Mouse (Mus musculus) v-Abl transformed pro-B cells (cell line): Measurements from ENCODE around the gene Polr3h.

ENCODE experiments used
- in situ Hi-C, 2 experiments: fragments of 400-800 bp; cut with MboI; formaldehyde crosslinking; loops; one replicate each; pipeline ENCODE4 v1.15.1; 2025; ENCODE audit not compliant: unreplicated experiment in 2 of 2

Gene Polr3h

DNA sequence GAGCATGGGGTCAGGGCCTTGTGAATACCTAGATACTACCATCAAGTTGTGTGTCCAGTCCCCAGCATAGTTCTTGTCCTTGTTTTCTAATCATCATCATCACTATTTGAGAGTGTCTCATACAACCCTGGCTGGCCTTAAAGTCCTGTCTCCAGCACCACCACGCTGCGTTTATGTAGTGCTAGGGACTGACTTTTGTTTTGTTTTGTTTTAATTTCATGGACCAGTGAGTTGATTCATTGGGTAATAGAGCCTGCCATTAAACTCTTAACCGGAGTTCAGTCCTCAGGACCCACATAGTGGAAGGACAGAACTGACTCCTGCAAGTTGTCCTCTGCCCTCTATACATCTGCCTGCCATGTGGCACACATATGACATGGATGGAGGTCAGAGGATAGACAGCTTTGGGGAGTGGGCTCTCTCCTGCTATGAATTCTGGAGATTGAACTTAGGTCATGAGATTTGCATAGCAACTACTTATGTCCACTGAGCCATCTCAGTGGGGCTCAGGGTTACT is 40.6 kb downstream of the Polr3h start:
- in situ Hi-C loops = no loop called here

DNA sequence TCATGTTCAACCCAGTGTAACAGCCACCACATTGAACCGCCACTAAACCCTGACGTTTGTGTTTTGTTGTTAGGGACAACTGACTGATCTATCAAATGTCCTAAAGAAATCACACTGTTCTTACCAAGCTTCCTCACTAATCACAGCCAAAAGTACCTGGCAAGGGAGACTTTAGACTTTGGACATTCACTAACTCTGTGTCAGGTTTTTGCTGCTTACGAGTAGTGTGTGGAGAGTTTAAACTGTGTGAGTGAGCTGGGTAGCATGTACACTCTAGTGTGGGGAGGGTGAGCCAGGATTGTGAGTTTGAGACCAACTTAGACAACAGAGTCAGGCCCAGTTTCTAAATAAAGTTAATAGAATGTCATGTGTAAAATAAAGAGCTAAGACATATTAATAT is 43.7 kb downstream of the Polr3h start:
- in situ Hi-C loops = no loop called here

DNA sequence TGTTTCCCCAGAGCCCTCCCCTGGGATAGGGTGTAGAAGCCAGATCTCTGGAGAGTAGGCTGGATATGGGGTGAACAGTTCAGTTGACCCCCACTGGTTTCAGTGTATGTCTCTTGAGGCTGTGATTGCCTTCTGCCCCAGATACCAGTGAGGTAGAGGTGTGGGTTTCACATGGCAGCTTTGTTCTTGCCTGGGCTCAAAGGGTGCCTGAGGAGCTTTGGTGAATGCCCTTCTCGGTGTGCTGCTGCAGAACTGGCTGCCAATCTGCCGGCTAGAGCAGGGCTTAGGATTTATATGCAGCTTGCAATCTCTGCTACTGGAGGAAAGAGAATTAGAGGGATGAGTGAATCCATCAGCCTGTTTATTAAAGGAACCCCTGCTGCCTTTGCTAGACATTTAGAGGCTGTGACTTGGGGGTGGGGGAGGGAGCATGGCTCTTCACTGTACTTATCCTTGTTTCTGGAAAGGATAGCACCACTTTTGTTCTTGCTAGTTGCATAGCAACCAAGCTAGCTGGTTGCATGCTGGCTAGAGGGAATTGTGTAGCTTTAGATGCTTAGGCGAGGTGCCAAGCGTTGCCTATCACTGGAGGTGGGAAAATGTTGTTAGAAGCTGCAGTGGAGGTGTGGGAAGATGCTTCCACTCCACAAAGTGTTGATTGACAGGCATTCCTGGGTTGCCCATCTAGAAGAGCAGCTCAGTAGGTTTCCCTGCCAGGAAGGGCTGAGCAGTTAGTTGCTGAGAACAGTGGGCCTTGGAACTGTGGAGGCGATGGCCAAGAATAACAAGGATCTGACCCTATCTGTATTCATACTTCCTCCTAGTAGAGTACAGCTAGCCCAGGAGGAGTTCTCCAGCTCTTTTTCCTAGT is 46.3 kb downstream of the Polr3h start:
- in situ Hi-C loops = no loop called here

DNA sequence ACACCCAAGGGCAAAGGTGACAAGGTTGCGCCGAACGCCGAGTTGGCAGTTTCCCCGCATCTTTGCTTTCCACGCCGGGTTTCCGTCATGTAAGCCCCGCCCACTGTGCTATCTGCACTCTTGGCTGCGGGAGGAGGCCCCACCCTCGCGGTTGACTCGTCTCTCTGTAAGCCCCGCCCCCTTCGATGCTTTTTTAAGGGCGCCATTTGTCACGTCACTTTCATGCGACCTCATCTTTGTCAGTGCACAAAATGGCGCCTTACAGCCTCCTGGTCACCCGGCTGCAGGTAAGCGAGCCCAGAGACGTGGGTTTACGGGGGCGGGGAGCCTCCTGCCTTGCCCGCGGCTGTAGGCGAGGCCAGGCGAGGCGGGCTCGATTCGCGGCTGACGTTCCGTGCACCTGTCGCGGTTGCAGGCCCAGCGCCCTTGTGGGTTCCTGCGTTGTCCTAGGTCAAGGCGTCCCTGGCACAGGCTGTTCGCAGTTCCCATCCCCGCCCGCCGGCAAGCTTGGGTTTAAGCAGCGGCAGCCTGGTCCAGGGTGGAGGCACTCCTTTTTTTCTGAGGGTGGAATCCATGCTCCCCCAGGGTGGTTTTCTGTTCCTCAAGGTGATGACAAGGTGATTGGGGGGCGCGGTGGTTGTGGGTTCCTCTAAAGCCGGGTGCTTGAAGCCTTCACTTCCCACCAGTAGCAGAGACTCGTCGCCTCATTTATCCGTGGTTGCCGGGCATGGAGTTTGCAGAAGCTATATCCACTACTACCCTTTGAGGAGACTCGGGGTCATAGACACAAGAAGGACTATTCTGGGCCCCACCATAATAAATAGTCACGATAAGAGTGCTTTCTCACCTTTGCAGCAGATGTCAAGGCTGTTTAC is 53.5 kb downstream of the Polr3h start, which contains the start of gene Aco2:
Gene Aco2, plus strand, starts transcription at position 48 of the 875 bp plus-strand sequence.
- in situ Hi-C loops = no loop called here

DNA sequence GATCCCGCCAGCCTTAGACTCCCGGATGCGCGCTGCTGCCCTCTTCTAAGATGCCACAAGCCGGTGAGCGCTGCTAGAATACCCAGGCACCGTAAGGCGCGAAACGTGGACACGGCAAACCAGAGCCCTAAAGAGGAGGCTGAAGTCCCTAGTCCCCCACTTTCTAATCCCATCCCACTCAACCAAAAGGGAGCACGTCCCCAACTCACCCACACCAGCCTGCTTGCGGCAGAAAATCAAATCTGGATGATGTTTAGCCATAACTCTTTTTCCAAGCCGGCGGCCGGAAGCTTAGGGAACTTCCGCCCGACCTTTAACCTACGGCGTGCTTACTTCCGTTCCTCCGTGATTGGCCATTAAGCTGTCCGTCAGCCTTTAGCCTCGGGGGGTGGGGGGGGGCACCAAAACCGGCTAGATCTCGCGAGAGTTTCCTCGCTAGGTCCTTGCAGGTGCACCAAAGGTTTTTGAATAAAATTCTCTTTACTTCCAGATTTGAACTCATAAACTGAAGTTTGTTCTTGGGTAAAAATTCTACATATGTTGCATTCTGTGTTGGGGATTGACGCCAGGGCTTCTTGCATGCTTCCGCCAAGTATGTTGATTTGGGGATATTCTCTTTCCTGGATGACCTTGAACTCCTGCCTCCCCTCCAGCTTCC is 54.3 kb downstream of the Polr3h start, which contains the start of gene Phf5a:
Gene Phf5a, minus strand, starts transcription at position 308 of the 658 bp plus-strand sequence.
- in situ Hi-C loops = no loop called here

DNA sequence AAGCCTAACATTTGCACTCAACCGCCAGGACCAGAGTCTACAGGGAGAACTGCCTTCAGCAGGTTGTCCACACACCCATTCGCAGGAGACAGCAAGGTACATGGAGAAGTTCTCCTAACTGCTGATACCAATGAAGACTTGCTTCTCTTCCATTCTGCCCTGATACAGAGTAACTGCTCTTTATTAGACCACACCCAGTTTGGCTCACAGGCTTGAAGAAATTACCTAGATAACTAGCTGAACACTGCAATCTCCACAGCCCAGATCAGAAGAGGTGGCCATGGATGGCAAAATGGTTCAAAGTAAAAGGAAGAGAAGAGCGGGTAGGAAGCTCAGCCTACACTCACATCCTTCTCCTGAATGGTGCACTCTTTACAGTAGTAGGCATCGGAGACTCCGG is 56.1 kb downstream of the Polr3h start:
- in situ Hi-C loops = no loop called here

DNA sequence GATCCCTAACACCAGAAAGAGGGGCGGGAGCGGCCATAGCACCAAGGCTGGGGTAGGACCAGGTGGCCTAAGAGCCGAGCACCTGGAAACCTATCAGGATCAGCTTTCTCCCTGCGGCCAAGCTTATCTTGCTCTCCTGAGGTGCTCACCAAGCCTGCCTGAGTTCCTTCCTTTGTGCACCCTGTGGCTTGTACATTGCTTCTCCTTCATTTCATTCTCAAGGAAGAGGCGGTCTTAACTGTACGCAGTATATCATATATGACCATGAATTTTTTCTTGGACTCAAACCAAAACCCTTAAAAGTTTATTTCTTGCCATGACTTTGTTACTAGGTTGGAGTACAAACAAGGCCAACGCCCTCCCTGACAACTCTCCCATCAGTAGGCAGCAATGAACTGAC is 61.8 kb downstream of the Polr3h start:
- in situ Hi-C loops = loop anchor here in 1 of 2 experiments (5.0 kb wide), 1 partner anchor 52 kb away; no protein-coding TSS in a partner anchor

DNA sequence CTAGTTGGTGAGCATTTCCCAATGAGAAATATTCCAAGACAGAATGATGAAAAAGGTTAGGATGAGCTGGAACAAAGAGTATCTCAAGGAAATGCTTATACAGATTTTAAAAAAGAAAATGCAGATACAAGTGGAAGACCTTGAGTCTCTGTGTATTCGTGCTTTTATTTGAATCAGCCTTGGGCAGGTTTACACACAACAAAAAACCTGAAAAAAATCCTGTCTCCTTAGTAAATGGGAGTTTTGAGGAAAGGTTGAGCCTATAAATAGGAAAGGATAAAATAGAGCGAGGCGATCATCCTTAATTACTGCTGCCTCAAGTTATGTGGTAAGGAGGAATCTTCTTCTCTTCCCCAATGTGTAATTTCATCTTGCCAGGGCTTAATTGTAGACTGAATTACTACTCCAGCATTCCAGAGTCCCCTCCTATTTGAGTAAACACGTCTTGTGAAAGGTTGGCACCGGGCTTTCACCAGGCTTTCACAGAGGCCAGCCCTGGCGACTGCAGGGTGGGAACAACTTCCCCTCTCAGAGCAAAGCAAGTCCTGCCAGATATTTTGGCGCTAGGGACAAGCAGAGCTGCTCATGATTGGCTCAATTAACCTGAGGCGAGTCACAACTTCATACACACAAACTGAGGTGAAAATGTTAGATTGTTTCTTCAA is 65.4 kb downstream of the Polr3h start:
- in situ Hi-C loops = loop anchor here in 1 of 2 experiments (5.0 kb wide), 1 partner anchor 48 kb away; no protein-coding TSS in a partner anchor

DNA sequence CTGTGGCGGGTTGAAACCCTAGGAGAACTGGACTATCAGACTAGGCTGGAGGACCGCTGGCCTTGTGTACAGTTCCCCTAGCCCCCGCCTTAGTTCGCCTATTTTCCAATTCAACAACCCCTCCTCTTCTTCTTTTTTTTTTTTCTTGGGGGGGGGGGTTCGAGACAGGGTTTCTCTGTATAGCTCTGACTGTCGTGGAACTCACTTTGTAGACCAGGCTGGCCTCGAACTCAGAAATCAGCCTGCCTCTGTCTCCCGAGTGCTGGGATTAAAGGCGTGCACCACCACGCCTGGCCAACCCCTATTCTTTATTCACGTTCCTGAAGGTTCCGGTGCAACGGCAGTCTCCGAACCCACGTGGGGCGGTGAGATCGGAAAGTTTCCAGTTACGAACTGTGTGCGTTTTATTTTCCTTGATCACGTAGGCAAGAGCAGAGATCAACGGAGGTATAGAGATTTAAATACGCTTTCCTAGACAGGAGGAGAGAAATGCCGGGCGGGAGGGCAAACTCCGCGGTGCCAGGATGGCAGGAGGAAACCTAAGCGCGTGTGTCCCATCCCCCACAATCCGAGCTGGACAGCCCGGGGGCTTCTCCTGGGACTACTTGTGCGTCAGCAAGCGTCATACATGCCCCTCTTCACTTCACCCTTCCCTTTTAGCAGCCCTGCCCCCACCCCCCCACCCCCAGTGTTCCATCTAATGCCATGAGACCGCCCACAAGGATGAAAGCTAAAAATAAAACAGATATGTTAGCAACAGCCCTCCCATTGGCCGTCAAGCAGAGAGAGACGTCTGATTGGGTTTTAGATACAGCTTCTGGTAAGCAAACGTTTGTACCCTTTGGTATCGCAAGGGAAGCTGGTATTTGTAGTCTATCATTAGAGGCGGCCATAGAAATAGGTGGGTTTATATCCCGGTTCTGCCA is 66.4 kb downstream of the Polr3h start:
- in situ Hi-C loops = loop anchor here in 1 of 2 experiments (5.0 kb wide), 2 partner anchors 47 to 168 kb away; no protein-coding TSS in a partner anchor

DNA sequence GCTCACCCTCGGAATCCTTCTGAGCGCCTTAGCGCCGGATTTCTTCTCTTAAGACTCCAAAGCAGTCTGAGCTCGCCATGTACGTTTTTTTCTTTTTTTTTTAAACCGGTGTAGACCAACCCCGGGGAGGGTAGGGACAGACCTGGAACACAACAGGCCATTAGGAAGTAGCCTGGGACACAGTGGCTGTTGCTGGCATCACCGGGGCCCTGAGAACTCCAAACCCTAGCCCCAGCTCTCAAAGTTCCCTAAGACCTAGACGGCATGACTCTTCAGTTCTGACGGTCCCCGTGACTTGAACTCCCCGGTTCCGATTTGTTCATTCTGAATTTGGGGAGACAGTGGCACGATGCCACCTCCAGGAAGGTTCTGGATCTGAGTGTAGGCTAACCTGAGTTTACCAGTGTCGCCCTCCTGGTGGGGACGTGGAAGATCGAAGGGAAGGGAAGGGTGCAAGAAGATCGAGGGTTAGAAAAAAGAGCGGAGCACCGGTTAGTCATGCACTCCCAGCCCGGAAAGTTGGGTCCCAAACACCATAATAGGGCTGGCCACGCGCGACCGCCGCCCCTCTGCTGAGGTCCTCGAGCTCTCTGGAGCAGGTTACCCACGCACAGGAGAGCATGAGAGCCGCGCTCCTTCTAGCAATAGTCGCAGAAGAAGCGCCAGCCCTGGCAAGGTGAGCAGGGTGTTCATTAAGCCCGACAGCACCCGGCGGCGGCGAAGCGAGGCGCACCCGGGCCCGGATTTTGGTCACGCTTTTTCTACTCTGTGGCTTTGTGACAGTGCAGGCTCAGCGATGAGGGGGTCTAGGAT is 67.3 kb downstream of the Polr3h start, which contains the start of gene Tob2:
Gene Tob2, minus strand, starts transcription at position 280 of the 813 bp plus-strand sequence.
- in situ Hi-C loops = loop anchor here in 1 of 2 experiments (5.0 kb wide), 1 partner anchor 169 kb away; no protein-coding TSS in a partner anchor

DNA sequence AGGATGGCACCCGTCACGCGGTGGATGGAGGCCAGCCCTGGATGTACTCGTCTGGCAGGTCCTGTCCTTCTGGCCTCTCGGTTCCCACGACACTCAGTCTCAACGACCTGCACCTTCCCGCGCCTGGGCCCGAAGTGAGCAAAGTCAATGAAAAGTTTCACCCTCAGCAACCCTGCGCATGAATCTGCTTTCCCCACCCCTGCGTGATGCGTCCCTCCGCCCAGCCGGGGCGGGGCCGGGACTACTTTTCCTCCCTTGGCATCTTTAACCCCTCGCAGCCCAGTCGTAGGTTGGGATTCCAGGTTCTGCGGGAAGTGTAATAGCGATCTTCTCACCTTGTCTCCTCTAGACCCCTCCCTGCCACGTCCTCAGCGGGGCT is 67.9 kb downstream of the Polr3h start:
- in situ Hi-C loops = loop anchor here in 1 of 2 experiments (5.0 kb wide), 1 partner anchor 169 kb away; no protein-coding TSS in a partner anchor

DNA sequence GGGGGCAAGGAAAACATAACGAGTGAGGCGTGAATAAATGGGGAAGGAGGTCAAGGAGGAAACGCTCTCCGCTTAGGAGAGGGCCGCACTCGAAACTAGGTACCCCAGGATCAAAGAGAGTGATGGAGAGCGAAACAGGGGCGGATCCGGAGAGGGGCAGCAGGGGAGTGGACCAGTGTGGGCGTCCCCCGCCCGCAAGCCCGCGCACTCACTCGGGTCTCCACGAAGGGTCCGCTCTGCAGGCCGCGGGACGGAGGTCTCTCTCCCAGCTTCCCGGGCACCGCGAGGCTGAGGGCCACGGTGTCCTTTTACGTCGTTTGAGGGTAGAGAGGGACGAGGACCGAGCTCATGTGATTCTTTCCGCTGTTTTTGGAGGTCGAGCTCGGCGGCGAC is 68.3 kb downstream of the Polr3h start:
- in situ Hi-C loops = loop anchor here in 1 of 2 experiments (5.0 kb wide), 1 partner anchor 170 kb away; no protein-coding TSS in a partner anchor

DNA sequence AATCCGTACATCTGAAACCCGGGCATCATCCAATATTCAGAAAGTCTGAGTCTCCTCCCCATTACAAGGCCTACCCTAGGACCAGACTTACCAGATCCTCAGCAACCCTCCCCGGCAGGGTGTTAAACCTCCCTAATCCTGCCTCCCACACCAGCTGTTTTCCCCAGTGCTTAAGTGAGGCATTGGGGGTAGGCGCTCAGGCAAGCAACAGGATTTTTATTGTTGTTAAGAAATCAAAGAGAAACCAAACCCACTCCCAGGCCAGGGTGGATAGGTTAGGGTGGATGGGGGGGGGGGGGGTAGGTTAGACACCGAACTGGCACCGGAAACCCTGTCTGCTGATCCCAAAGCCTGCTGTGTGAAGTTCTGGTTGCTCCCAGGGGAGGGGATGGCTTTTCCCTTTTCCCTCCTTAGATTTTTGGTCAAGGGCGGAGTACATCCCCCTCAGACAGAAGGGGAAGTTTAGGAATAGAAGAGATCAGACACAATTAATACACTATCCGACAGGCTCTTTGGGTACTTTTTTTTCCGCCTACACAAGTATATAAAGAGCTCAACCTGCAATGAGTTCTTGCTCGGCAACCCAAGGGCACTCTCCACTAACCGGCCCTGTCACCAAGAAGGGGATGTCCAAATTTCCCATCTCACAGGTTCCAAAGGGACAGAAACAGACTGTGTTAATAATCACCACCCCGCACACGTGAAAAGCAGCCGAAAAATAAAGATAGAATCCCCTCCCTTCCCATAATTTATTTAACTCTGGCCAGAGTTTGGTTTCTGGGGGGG is 68.9 kb downstream of the Polr3h start:
- in situ Hi-C loops = loop anchor here in 1 of 2 experiments (5.0 kb wide), 1 partner anchor 170 kb away; no protein-coding TSS in a partner anchor

DNA sequence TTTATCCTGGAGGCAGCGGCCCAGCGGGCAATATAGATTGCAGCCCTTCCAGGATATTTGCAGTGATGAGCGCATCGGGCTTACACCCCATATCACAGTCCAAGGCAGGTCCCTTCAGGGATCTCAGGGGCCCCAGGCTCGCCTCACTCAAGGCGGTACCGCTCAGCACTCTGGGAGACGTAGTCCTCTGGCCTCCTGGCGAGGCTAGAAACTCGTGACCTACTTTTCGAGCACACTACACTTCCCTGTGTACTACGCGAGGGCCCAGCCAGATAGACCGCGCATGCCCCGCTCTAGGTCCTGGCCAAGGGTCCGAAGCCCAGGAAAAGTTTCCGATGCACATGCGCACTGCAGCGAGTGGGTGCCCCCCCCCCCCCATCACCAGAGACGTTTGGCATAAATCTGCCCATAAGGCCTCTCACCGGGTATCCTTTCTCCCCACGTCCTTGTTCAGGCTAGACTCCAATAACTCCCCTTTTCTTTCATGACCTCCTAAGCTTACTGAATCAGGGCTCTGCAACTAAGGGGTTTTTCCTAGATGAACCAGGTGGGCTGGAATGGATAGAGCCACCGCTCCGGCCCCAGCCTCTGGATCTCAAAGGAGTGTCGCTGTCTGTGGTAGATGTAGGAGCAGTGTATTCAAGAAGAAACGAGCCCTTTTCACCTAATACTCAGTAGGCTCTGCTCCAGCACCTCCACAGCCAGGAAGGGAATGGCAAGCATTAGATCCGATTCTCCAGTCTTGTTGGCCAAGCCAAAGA is 69.8 kb downstream of the Polr3h start:
- in situ Hi-C loops = loop anchor here in 1 of 2 experiments (5.0 kb wide), 1 partner anchor 171 kb away; no protein-coding TSS in a partner anchor

DNA sequence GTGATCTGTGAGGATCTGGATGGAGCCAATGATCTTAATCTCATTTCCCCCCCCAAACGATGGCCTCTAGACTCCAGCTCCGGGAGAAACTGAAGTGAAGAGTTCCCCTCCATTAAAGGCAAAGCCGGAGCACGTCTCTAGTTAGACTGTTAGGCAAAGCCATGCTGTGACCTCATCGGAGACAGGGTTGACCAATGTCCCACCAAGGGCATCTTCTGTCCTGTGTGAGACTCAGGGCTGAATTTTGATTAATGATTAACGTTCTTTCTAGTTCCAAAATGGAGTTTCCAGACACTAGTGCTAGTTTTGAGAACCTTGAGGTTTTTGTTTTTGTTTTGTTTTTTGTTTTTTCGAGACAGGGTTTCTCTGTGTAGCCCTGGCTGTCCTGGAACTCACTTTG is 73.0 kb downstream of the Polr3h start:
- in situ Hi-C loops = no loop called here

DNA sequence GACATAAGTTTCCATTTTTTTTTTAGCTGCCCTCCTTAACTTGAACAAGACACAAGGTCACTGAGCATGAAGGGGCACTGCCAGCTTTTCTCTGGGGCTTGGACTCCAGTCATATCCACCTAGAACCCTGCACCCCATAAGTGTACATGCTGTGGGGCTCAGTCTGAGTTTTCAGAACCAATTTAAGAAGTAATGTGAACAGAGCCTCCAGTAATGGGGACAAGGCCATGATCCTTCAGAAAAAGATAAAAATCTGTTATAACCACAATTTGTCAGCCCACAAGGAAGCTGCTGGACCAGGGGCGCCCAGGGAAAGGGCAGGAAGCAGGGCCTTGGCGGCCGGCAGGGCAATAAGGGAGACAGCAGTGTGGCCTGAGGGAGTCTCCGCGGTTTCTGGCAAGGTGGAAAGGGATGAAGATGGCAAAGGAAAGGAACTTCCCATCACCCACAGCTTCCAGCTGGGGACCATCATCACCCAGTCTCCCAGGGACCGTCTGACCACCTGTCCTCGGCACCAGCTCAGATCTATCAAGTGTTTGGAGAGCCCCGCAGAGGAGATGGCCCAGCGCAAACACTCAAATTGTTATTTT is 73.5 kb downstream of the Polr3h start:
- in situ Hi-C loops = no loop called here
